Mouse (Mus musculus) 3134 (cell line): Measurements from ENCODE around the gene Gm11733.

ENCODE experiments used
- DNase-seq: peaks from one replicate; pipeline ENCODE4 v3.0.0-alpha.2; 2011; ENCODE audit warnings: low spot score; ENCODE audit not compliant: insufficient read length; ENCODE audit errors: extremely low read depth

Gene Gm11733

DNA sequence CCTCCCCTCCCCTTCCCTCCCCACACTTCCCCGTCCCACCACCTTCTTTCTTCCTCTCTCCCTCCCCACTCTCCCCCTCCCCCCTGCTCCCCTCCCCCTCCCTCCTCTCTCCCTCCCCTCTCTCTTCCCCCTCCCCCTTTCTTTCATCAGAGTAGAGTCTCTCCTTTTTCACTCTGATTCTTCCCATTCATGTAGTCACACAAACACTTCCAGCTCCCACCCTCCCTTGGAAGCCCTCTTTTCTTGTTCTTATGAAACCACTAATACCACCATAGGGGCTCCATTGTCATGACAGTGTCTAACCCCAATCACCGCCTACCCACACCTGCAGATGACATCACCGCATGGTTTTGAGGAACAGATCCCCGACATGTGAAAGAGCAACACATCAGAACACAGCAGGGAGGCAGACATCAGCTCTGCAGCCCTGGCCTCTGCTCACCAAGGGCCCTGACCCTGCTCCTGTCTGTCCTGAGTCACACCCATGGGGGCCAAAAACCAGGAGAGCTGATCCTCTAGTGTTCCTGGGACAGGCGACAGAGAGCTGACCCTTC, 7.5 kb upstream of the Gm11733 start:
- DNase-seq: no peak

DNA sequence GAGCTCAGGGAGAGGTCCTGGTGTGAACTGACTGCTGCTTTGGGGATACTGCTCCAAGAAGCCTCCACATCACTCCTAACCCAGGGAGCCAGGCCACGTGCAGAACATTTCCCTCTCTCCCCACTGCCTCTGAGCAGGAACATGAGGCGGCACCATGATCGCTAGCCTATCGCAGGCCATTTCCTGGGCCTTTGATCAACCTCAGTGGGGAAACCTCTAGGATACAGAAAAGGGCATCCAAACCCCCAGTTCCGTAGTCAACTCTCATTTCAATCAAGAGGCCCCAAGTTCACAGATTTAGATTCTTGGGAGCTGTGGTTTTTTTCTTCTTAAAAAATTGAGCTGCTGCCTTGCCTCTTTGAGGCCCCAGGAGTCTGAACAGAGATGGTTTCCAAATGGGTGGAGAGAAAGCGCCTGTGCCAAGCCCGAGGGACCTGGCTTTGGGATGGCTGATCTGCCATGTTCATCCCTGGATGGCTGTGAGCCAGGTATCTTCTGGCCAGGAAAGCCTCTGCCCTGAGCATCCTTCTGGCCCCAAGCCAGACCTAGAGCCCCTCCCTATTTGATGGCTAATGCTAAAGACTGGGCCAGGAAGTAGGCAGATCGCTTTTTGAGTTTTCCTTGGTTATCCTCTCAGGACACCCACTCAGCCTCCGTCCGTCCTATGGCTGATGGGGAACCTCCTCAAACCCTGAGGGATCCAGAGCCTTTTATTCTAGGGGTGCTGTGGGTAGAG, 5.7 kb upstream of the Gm11733 start:
- DNase-seq: no peak

DNA sequence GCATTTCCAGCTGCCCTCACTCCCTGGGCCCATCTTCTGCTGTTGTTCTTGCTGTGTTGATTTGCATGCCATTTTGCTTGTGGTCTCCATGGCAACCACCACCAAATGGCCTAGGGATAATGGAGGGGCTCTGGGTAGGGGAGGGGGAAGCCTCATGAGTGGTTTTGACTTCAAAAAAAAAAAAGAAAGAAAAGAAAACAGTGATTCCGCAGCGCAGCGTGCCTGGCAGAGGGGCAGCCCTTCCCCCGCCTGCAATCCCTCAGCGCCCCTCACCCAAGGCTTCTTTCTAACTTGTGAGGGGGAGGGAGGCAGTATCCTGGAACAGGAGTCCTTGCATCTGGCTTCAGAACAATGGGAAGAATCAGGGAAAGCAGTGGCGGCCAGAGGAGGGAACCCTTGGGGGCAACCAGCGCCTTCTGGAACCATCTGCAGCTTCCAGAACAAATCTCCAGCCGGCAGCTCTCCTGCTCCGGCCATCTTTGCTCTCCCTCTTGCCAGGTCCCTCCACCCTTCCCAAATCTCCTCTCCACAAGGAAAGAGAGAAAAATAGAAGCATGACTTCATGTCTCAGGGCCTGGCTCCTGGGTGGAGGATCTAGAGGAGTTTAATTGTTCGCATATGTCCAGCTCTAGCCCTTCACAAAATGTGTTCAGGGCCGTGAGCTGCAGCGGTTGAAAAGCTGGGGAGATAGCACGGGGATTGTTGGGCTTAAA, 5.0 kb upstream of the Gm11733 start:
- DNase-seq: no peak

DNA sequence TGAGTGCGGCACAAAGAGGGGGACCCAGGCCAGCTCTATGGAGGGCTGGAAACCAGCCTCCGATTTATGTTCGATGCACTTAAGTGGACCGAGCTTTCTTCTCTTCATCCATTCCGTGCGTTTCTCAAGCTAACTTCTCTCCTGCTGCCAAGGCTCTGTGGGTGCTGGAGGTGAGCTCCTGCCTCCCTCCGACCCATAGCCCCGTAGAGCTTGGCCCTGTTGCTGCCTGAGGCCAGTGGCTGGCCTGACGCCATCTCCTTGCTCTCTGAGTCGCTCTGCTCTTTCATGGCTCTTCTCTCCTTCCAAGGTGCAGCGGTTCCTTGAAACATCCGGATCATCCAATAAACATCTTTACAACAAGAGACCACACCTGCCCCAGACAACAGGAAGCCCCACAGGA, 4.4 kb upstream of the Gm11733 start:
- no peak for DNase-seq

DNA sequence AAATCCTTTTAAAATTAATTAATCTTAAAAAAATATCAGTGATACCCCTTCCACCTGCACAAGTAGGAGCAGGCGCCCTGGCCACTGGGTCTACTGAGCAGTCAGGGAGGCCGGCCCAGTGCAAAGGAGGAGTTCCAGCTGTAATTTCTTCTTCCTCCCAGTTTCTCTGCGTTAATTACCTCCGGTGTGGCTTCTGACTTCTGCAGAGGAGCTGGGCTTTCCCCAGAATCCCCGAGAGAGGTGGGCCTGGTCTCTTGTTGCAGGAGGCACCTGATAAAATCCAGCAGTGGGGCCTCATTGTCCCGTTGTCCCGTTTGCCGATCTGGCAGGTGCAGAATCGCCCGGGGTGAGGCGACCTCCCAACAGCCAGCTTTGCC, 1.9 kb upstream of the Gm11733 start:
- no peak for DNase-seq

DNA sequence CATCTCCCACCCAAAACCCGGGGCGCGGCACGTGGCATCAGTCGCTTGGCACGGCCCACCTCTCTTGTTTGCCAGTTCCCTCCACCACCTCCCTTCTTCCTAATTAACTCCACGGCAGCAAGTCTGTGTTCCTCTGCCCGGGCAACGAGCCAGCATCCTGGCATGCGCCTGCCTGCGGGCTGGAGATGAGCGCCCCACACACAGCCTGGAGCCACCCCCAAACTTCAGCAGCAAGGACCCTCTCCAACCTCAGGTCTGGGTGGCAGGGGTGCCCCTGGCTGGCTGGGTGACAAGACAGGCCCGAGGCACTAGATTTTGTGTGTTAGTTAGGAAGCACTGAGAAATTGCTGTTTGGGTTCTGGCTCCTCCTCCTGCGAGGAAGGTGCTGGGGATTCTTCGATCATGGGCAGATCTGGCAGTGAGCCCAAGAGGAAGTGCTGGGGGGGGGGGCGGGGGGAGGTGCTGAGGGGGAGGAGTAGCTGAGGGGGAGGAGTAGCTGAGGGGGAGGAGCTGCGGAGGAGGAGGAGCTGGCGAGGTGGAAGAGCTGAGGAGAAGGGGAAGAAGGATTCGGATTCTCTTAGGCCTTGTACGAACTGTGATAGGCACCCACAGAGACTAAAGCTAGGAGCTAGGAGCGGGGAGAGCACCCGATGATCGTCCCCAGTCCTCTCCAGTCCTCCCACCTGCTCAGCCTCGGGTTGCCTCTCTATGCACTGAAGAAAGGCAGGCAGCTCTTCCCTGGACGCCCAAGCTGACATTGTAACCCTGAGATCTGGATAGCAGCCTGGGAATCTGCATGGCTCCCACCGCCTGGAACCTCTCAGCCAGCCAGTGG, 1.3 kb upstream of the Gm11733 start:
- peak; percentile 38 for DNase-seq

DNA sequence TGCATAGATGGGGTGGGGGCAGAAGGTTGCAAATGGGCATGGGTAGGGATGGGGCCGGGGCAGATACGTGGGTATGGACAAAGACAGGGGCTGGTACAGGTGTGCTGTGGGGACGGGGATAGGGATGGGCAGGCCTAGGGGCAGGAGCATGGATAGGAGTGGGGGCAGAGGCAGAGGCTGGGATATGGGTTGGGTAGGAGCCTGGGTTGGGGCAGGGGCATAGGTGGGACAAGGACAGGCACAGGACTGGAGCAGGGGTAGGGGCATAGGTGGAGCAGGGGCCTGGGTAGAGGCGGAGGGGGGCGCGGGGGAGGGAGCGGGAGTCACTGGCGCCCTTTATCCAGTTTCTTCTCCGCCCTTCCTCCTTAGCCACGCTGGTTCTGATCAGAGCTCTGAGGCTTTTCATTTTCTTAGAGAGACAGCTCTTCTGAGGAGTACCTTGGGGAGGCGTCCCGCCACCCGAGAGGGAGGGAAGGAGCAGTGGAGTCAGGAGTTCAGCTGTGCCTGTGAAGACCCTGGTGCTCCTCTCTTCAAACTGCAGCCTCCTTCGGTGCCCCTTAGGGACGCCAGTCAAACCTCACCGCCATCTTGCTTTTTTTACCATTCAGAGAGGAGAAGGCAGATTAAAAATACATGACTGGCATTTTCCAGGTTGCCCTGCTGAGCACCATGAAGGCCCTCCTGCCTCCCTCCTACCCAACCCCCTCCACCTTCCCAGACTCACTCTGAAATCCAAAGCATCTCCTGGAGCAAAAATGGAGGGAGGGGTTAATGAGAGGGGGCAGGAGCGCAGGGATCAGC, 7.4 kb downstream of the Gm11733 start:
- DNase-seq: no peak

DNA sequence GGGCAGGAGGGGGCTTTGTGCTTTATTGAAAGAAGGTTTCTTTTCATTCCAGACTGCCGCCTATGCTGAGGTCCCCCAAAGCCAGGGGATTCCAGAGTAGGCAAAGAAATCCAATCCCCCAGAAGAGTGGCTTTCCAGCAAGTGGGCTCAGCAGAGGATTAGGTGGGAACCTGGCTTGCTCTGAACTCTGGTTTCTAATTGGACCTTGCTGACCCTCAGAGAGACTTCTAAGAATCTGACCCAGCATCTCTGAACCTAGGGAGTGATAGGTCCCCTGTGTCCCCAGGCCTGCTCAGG, 8.0 kb downstream of the Gm11733 start:
- DNase-seq: no peak

DNA sequence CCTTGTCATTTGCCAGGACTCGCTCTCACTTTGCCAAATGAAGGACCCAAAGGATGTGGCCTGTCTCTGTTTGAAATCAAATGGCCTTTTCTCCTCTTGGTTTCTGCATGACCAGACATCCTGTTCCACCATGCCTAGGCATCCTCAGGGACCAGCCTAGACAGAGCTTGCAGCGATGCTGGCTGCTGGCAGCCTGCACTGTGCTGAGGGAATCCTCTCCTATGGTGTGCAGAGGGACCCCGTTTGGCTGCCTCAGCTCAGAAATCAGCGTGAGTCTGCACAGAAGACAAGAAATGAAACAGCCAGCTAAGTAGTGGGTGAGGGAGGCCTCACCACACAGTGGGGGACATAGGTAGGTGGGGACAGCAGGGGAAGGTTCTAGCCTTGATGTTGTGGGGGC, 12.6 kb downstream of the Gm11733 start:
- DNase-seq: no peak

DNA sequence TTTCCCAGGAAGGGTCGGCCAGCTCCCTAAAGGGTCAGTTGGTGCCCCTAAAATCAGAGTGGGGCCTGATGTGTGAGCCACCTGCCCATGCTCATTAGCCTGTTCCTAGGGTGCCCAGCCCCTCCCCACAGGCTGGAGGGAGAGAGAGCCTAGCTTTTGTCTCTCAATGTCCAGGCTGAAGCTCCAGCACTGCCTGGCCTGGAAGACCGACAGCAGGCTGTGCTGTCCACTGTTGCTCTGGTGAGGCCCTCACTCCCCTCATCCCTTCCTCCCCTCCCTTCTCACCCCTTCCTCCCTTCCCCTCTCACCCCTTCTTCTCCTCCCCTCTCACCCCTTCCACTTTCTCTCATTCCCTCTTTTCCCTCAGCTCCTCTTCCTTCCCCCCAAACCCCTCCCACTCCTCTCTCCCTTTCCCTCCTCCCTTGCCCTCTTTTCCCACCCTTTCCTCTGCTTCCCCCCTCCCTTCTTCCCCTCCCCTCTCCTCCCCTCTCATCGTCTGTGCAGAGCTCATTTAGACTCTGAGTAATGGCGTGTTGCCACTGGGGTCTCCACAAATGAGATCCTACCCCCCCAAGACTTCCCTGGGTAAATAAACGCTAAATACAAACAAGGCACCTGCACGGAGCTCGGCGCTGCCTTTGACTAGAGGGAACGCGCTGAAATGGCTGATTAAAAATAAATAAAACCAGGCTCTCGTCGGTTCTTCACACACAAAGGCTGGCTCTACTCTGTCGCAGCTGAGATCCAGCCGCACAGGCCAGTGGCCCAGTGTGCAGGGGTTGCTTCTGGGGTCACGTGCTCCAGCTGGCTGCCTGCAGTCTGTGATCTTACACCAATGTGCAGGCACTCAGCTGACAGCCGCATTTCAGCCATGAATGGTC, 13.3 kb downstream of the Gm11733 start:
- no peak for DNase-seq

DNA sequence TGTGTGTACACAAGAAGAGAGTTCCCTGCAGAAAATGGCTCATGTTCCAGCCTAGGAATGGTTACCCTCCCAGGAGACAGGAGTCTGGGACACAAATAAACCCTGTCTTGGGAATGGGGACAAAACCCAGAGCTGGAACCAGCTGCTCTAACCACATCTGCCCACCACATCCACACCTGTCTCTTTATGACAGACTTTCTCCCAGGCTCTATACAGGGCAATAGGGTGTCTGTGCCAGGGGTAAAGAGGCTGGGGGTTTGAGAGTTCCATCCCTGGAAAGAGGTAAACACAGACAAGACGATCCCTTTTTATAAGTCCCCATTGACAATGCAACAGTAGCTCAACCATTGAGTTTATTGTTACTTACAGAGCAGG, 14.0 kb downstream of the Gm11733 start:
- DNase-seq: no peak

DNA sequence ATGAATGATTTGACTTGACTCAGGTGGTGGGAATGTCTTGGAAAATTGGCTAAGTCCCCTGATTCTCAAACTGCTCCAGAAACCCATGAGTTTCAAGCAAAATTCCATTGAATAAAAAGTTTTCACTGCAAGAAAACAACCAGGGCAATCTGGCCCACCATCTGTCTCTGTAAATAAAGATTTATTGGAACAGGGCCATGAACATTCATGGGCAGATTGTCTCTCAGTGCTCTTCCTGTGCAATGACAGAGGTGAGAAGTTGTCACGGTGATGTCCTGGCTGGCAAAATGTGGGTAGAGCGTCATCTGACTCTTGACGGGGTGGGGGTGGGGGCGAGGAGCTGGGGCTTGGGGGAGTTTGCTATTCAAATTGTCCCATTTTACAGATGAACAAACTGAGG, 24.8 kb downstream of the Gm11733 start:
- no peak for DNase-seq

DNA sequence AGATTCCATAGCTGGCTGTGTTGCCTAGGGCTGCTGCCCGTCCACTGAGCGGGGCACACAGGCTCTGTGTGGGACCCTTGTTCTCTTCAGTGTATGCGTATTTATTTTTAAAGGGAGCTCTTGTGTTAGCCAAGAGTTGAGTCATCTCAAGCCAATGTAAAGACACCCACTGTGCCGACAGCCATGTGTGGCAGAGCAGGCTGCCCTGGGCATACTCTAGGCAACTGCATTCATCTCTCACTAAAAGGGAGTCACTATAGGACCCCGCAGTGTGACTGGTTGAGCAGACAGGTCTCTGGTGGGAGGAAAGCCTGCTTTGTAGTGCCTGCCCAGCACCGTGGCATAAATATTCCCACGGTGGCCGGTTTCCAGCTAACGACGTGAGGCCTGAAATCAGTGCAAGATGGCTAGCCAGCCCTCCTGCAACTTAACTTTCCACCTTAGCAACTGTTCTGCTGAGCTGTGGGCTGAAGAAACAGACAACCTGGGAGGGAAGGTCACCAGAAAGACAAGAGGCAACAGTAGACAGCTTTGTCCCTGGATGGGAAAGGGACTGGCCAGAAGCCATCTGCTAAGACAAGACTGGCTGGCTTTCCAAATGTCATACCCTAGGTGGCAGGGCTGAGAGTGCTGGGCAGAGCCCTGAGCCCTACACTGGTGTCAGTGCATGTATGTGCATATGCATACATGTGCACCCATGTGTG, 31.7 kb downstream of the Gm11733 start:
- no peak for DNase-seq

DNA sequence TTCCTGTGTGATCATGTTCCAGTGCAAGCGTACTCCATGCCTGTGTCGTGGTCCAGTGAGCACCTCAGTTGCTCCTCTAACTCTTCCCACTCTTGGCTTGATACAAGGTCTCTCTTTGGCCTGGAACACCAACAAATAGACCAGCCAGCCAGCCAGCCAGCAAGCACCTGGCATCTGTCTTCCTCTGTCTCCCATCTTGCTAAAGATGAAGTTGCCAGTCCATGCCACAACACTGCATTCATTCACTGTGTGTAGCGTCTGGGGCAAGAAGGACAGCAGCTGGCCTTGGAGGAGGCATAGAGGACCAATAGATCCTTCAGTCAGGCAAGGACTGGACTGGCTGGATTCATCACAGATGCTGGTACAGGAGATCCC, 32.2 kb downstream of the Gm11733 start:
- DNase-seq: no peak

DNA sequence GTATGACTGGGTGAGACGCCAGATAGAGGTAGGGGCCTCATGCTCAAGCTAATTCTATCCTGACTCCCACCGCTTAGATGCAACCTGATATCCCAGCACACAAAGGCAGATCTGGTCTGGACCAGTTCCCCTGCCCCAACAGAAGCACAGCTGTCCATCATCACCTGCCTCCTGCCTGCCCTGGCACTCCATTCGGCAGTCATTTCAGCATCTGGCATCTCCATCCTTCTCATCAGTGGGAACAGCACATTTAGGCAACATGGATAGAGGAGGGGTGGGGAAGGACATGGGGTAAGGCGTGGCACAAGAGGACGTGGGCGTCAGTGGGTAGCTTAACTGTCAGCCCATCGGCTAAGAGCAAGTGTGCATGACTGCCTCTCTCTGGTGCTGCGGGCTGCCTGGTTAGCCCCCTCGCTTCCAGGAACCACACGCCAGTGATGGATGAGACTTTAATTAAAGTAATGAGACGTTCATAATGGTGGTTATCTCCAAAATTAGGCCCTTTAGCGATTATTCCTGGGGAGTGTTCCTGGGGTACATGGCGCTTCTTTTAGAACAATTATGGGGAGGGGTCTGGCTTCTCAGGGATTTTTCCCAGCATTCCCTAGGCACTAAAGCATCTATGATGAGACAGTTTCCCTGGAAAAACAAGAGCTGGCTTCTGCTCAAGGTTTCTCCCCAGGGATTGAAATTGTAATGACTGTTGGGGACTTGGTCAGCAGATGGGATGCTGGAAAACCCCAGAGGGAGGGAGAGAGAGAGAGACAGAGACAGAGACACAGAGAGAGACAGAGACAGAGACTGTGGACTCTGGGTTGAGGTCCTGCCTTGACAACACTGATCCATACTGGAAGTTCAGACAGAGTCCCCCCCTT, 38.0 kb downstream of the Gm11733 start:
- DNase-seq: no peak

DNA sequence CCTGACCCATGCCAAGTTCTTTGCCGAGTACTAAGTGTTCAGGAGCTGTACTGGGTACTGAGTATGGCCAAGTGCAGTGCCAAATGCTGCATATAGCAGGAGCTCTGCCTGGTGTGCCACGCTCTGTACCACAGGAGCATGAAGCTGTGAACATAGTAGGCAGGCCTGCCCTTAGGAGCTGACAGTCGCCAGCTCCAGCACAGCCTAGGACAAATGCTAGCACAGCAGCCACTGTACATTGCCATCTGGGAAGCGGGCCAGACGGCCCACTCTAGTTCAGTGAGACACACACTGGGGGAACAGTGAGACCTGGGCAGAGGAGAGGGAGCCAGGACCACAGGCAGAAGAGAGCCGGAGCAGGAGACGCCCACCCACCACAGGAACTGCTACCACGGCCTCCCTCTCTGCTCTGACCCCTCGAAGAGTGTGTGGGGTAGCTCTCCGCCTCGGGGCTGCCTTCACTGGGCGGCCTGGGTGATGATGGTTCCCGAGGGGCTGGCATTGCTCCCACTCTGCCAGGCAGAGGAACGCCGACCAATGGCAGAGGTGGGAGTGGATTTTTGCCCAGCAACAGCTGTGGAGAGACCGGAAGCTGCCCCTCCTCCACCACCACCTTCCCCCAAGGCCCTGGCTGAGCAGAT, 38.8 kb downstream of the Gm11733 start:
- peak; percentile 84 for DNase-seq

DNA sequence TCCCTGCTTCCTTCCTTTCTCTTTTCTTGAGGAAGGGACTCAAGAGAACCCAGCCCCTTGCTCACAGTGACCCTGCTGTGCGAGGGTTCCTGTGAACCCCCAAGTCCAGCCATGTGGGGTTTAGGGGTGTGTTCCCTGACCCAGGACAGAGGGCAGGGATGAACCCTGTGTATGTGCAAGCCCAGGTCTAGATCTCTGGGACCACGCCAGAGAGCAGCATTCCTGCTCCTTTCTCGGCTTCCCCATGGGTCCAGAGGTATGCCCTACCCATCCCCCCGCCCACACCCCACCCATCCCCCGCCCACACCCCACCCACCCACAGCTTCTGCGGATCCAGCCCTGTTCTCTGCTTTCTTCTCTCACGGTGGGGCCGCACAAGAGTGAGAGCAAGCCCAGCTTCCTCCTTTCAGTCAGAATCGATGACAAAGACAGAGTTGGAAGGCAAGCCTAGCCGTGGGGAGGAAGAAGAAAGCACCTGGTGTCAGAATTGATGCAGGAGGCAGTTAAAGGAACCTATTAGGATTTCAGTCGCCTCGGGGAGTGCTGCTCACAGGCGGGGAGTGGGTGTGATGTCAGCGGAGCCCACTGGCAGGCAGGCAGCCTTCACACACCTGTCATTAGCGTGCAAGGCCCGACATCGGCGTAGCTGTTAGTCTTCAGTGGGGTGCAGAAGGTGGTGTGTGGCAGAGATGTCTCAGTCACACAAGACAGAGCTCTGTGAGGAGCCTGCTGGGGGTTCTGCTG, 41.6 kb downstream of the Gm11733 start:
- no peak for DNase-seq
